Mouse (Mus musculus) adrenal gland, postnatal 4 days (tissue): ENCODE results near the gene Cryba4. TPM values are rescaled to one million over a fixed set of nuclear protein-coding genes. Genes with fewer than 3 reads are reported as not detected.

Source experiments
- DNase-seq, 2 experiments: peaks; one replicate each; pipeline ENCODE4 v3.0.0; 2021 to 2022; ENCODE audit warnings: low spot score in 2 of 2, mixed read lengths in 2 of 2
- total RNA-seq, 2 experiments: library from RNA; stranded (reverse); gene quantifications; 2 replicates each; pipeline ENCODE4 v1.2.3; 2021

The Cryba4 gene
- total RNA-seq, 2 experiments from 2014 or later, result 3.8 to 4.2 TPM

GRCm38 (mm10) chr5:112211911-112212310 lies 40.4 kb downstream of the Cryba4 start:
- no peak for DNase-seq

GRCm38 (mm10) chr5:112210104-112210503 lies 42.2 kb downstream of the Cryba4 start:
- DNase-seq, result no peak

GRCm38 (mm10) chr5:112208321-112208720 lies 44.0 kb downstream of the Cryba4 start:
- DNase-seq, result no peak

GRCm38 (mm10) chr5:112206543-112207255 lies 45.6 kb downstream of the Cryba4 start:
- DNase-seq, result no peak

- no peak for DNase-seq
These were observed 52.7 kb downstream of the Cryba4 start for GRCm38 (mm10) chr5:112199656-112200055.

Other genes with a start within 250 kb of the Cryba4 start
- 1 to 10 TPM; 2.0 to 3.0 TPM for gene Crybb1, start 3.3 kb upstream of the Cryba4 start, total RNA-seq
- gene Tpst2, start 24.2 kb upstream of the Cryba4 start, total RNA-seq, result 100 to 1,000 TPM; 135 to 140 TPM
- gene Tfip11, start 73.8 kb upstream of the Cryba4 start, total RNA-seq, result 10 to 100 TPM; 35.9 to 43.0 TPM
- 10 to 100 TPM; 21.4 to 28.4 TPM for gene Srrd, start 90.5 kb upstream of the Cryba4 start, total RNA-seq
- 10 to 100 TPM; 32.8 to 37.2 TPM for gene Hps4, start 90.6 kb upstream of the Cryba4 start, total RNA-seq
- under 1 TPM in 1 of 2 experiments, not detected in 1; 0.23 TPM for gene Gm6583, start 103.5 kb upstream of the Cryba4 start, total RNA-seq
- 1 to 10 TPM; 9.5 to 9.9 TPM for gene Asphd2, start 142.3 kb upstream of the Cryba4 start, total RNA-seq
- not detected for gene Gm6588, start 196.9 kb upstream of the Cryba4 start, total RNA-seq